Mouse (Mus musculus) testis, adult 2 months (tissue): Measurements from ENCODE around the gene Ccdc102a.

Experiments
- CTCF ChIP-seq: fragments of 200-500 bp; IDR thresholded peaks from 2 replicates; pipeline ENCODE4 v1.5.1; 2012; ENCODE audit warnings: low read depth, mild to moderate bottlenecking, inconsistent platforms, low read length, moderate library complexity; ENCODE audit not compliant: control insufficient read depth, insufficient read depth, insufficient replicate concordance
- POLR2A ChIP-seq: fragments of 200-500 bp; IDR thresholded peaks from 2 replicates; pipeline ENCODE4 v1.6.1; 2012; ENCODE audit warnings: low read depth, mild to moderate bottlenecking, inconsistent platforms, low read length, moderate library complexity; ENCODE audit not compliant: control insufficient read depth

DNA sequence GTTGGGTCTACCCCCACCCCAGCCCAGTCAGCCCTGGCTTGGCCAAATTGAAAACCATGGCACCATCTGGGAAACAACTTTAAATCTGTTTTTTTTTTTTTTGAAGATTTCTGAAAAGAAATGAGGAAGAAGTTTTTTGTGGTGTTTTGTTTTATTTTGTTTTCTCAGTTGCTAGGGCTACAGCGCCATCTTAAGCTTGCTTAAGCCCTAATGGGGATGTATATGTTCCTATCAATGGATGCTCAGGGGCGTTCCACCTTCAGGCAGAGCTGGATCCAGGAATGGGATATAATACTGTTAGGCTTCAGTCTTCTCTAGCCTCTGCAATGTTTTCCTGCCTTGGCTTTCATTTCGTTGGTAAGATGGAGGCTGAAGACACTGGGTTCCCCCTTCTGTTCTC, 17.3 kb upstream of the Ccdc102a start:
- TF ChIP-seq POLR2A (no peak), CTCF (no peak)
